Mouse (Mus musculus): ENCODE measurements around the gene Armc2. TPM values are rescaled to one million over a fixed set of nuclear protein-coding genes. Genes with fewer than 3 reads are reported as not detected.
A peak's percentile ranks its signal among the peaks of the same experiment; 100 is the strongest.

The Armc2 gene
- total RNA-seq, 1 experiment = 1.0 TPM

- H3K4me1 ChIP-seq (ENCODE audit: control insufficient read depth in 2 of 2, insufficient read depth in 2 of 2, low read length in 2 of 2, poor library complexity in 1 of 2) = peaks cover 0 to 2% of the 10 kb centered on the region in 2 experiments; a peak in 1 of 4 replicates
- no peak overlapping the region for H3K27ac ChIP-seq (ENCODE audit: insufficient read depth, low read depth, low read length, poor library complexity, severe bottlenecking)
- in situ Hi-C loops (cut with MboI; ENCODE audit: low sequenced_read_pairs in 2 of 2, unreplicated experiment in 2 of 2) = no loop called here
Measured at GRCm38 (mm10) chr10:42031021-42031420, 12.8 kb upstream of the Armc2 start.

GRCm38 (mm10) chr10:42029502-42029901 is 11.3 kb upstream of the Armc2 start:
- Histone ChIP-seq H3K9ac (ENCODE audit: insufficient read depth, low read depth, low read length, poor library complexity, severe bottlenecking) (no peak overlapping the region), H3K27ac (ENCODE audit: insufficient read depth, low read depth, low read length, poor library complexity, severe bottlenecking) (no peak overlapping the region), H3K4me3 (ENCODE audit: insufficient read depth in 1 of 2, low read depth in 1 of 2, low read length in 2 of 2, poor library complexity in 1 of 2, severe bottlenecking in 1 of 2) (no peak overlapping the region), H3K9me3 (ENCODE audit: control insufficient read depth, insufficient read depth, low read depth, low read length) (no peaks in the 10 kb centered on the region), H3K4me1 (ENCODE audit: control insufficient read depth in 2 of 2, insufficient read depth in 2 of 2, low read length in 2 of 2, poor library complexity in 1 of 2) (peaks cover 0 to 2% of the 10 kb centered on the region in 2 experiments; a peak in 1 of 4 replicates), H3K36me3 (ENCODE audit: control insufficient read depth, insufficient read depth, low read length, poor library complexity, severe bottlenecking) (no peaks in the 10 kb centered on the region)
- TF ChIP-seq MAFK (IDR thresholded peaks at IDR 0.05; ENCODE audit: insufficient read depth, low read depth, low read length) = no peak
- no peak for TF ChIP-seq HCFC1 (IDR thresholded peaks at IDR 0.05; ENCODE audit: borderline replicate concordance, insufficient read depth, low read length)
- TF ChIP-seq CHD2 (IDR thresholded peaks at IDR 0.05; ENCODE audit: low read depth, low read length) = no peak
- no peak for TF ChIP-seq ZC3H11A (IDR thresholded peaks at IDR 0.05; ENCODE audit: borderline replicate concordance, low read depth, low read length)
- TF ChIP-seq ZNF384 (IDR thresholded peaks at IDR 0.05; ENCODE audit: low read depth, low read length) = no peak
- in situ Hi-C loops (cut with MboI; ENCODE audit: low sequenced_read_pairs in 2 of 2, unreplicated experiment in 2 of 2) = no loop called here
- DNase-seq (ENCODE audit: low read depth, low spot score) = no peak

More at GRCm38 (mm10) chr10:42031021-42031420, 12.8 kb upstream of the Armc2 start:
- peak; percentile 73 for DNase-seq (ENCODE audit: low read depth, low spot score)
- Histone ChIP-seq H3K36me3 (ENCODE audit: control insufficient read depth, insufficient read depth, low read length, poor library complexity, severe bottlenecking) (no peaks in the 10 kb centered on the region), H3K4me3 (ENCODE audit: insufficient read depth in 1 of 2, low read depth in 1 of 2, low read length in 2 of 2, poor library complexity in 1 of 2, severe bottlenecking in 1 of 2) (0 out of 4 replicates have a peak overlapping the region, but pooled peaks of 1 of the 2 experiments have one; percentile 5), H3K9ac (ENCODE audit: insufficient read depth, low read depth, low read length, poor library complexity, severe bottlenecking) (no peak overlapping the region; the same call in 1 of the 2 replicates), H3K9me3 (ENCODE audit: control insufficient read depth, insufficient read depth, low read depth, low read length) (no peaks in the 10 kb centered on the region)
- no peak for TF ChIP-seq CHD2 (IDR thresholded peaks at IDR 0.05; ENCODE audit: low read depth, low read length)
- peak; percentile 74; the same call in 1 of the 2 replicates for TF ChIP-seq ZC3H11A (IDR thresholded peaks at IDR 0.05; ENCODE audit: borderline replicate concordance, low read depth, low read length)
- no peak for TF ChIP-seq ZNF384 (IDR thresholded peaks at IDR 0.05; ENCODE audit: low read depth, low read length)
- TF ChIP-seq MAFK (IDR thresholded peaks at IDR 0.05; ENCODE audit: insufficient read depth, low read depth, low read length) = peak; percentile 98
- no peak for TF ChIP-seq HCFC1 (IDR thresholded peaks at IDR 0.05; ENCODE audit: borderline replicate concordance, insufficient read depth, low read length)

DNA sequence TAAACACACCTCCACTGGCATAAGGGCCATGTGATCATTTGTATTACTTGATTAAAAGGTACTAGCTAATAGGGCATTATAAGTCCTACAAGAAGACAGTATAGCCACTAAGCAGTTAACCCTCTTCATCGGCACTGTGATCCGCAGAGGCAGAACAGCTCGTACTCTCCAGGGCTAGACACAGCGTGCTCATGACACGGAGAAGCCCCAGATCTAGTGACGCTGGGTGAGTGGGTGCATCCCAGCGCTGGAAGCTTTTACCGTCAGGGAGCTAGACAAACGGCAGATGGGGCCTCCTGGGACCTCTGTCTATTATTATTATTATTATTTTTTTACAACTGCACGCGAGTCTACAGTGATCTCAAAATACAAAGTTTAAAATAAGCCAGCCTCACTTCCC is 9.1 kb upstream of the Armc2 start:
- no peaks in the 10 kb centered on the region for H3K9me3 ChIP-seq (ENCODE audit: control insufficient read depth, insufficient read depth, low read depth, low read length)

GRCm38 (mm10) chr10:42024406-42024805 is 6.2 kb upstream of the Armc2 start:
- H3K36me3 ChIP-seq (ENCODE audit: control insufficient read depth, insufficient read depth, low read length, poor library complexity, severe bottlenecking) = no peaks in the 10 kb centered on the region
- H3K9ac ChIP-seq (ENCODE audit: insufficient read depth, low read depth, low read length, poor library complexity, severe bottlenecking) = no peak overlapping the region
- H3K27ac ChIP-seq (ENCODE audit: insufficient read depth, low read depth, low read length, poor library complexity, severe bottlenecking) = no peak overlapping the region
- TF ChIP-seq HCFC1 (IDR thresholded peaks at IDR 0.05; ENCODE audit: borderline replicate concordance, insufficient read depth, low read length) = no peak
- TF ChIP-seq ZC3H11A (IDR thresholded peaks at IDR 0.05; ENCODE audit: borderline replicate concordance, low read depth, low read length) = no peak
- TF ChIP-seq MAFK (IDR thresholded peaks at IDR 0.05; ENCODE audit: insufficient read depth, low read depth, low read length) = no peak
- no peak for TF ChIP-seq CHD2 (IDR thresholded peaks at IDR 0.05; ENCODE audit: low read depth, low read length)
- no peak for TF ChIP-seq ZNF384 (IDR thresholded peaks at IDR 0.05; ENCODE audit: low read depth, low read length)
- in situ Hi-C loops (cut with MboI; ENCODE audit: low sequenced_read_pairs in 2 of 2, unreplicated experiment in 2 of 2) = no loop called here
- H3K9me3 ChIP-seq (ENCODE audit: control insufficient read depth, insufficient read depth, low read depth, low read length) = no peaks in the 10 kb centered on the region
- H3K4me3 ChIP-seq (ENCODE audit: insufficient read depth in 1 of 2, low read depth in 1 of 2, low read length in 2 of 2, poor library complexity in 1 of 2, severe bottlenecking in 1 of 2) = no peak overlapping the region
- peaks cover 0 to 2% of the 10 kb centered on the region in 2 experiments; a peak in 1 of 4 replicates for H3K4me1 ChIP-seq (ENCODE audit: control insufficient read depth in 2 of 2, insufficient read depth in 2 of 2, low read length in 2 of 2, poor library complexity in 1 of 2)
- no peak for DNase-seq (ENCODE audit: low read depth, low spot score)

More for the DNA sequence above, 9.1 kb upstream of the Armc2 start:
- Histone ChIP-seq H3K9ac (ENCODE audit: insufficient read depth, low read depth, low read length, poor library complexity, severe bottlenecking) (no peak overlapping the region), H3K4me1 (ENCODE audit: control insufficient read depth in 2 of 2, insufficient read depth in 2 of 2, low read length in 2 of 2, poor library complexity in 1 of 2) (peaks cover 0 to 2% of the 10 kb centered on the region in 2 experiments; a peak in 1 of 4 replicates), H3K4me3 (ENCODE audit: insufficient read depth in 1 of 2, low read depth in 1 of 2, low read length in 2 of 2, poor library complexity in 1 of 2, severe bottlenecking in 1 of 2) (no peak overlapping the region), H3K36me3 (ENCODE audit: control insufficient read depth, insufficient read depth, low read length, poor library complexity, severe bottlenecking) (no peaks in the 10 kb centered on the region), H3K27ac (ENCODE audit: insufficient read depth, low read depth, low read length, poor library complexity, severe bottlenecking) (no peak overlapping the region)
- no peak for DNase-seq (ENCODE audit: low read depth, low spot score)
- in situ Hi-C loops (cut with MboI; ENCODE audit: low sequenced_read_pairs in 2 of 2, unreplicated experiment in 2 of 2) = no loop called here
- TF ChIP-seq ZNF384 (IDR thresholded peaks at IDR 0.05; ENCODE audit: low read depth, low read length) = no peak
- no peak for TF ChIP-seq HCFC1 (IDR thresholded peaks at IDR 0.05; ENCODE audit: borderline replicate concordance, insufficient read depth, low read length)
- no peak for TF ChIP-seq ZC3H11A (IDR thresholded peaks at IDR 0.05; ENCODE audit: borderline replicate concordance, low read depth, low read length)
- no peak for TF ChIP-seq MAFK (IDR thresholded peaks at IDR 0.05; ENCODE audit: insufficient read depth, low read depth, low read length)
- no peak for TF ChIP-seq CHD2 (IDR thresholded peaks at IDR 0.05; ENCODE audit: low read depth, low read length)
